Mouse (Mus musculus): Measurements from ENCODE around the gene Zbtb1. TPM values are rescaled to one million over a fixed set of nuclear protein-coding genes. Genes with fewer than 3 reads are reported as not detected.

The Zbtb1 gene
- total and polyA plus RNA-seq, 3 experiments = 1.1 to 3.9 (median 3.0) TPM

GRCm38 (mm10) chr12:76368201-76368789 is 1.8 kb upstream of the Zbtb1 start:
- H3K4me1 ChIP-seq (ENCODE audit: control insufficient read depth, insufficient read depth, low read length) = peaks cover 14% of the 10 kb centered on the region
- intact Hi-C loops (cut with DNase I) = no loop called here
- 25% methylated on average over 9 of the region's 9 CpGs for WGBS

GRCm38 (mm10) chr12:76368790-76369205 is 1.3 kb upstream of the Zbtb1 start:
- no peak for TF ChIP-seq POLR2A (IDR thresholded peaks at IDR 0.05; ENCODE audit: insufficient read depth, low read depth, low read length)
- no peak for TF ChIP-seq CTCF (IDR thresholded peaks at IDR 0.05)
- no peak for TF ChIP-seq EP300 (IDR thresholded peaks at IDR 0.05; ENCODE audit: insufficient read depth, low read depth, low read length)
- Histone ChIP-seq H3K4me1 (ENCODE audit: control insufficient read depth, insufficient read depth, low read length) (peaks cover 14% of the 10 kb centered on the region), H3K27ac (peak overlapping the region; percentile 99), H3K27me3 (ENCODE audit: control insufficient read depth, insufficient read depth, low read length) (no peaks in the 10 kb centered on the region), H3K79me2 (replicated peaks; ENCODE audit: control insufficient read depth, insufficient read depth, low read length) (peaks cover 1% of the 10 kb centered on the region; the same call in 1 of the 2 replicates), H3K36me3 (ENCODE audit: control insufficient read depth, insufficient read depth, low read length) (peaks cover 2% of the 10 kb centered on the region), H3K9ac (ENCODE audit: low read depth, low read length) (peak overlapping the region; percentile 93), H3K4me3 (peak overlapping the region; percentile 65)
- intact Hi-C loops (cut with DNase I) = no loop called here
- no peak for DNase-seq
- 2% methylated on average over 26 of the region's 26 CpGs for WGBS

More at GRCm38 (mm10) chr12:76368201-76368789, 1.8 kb upstream of the Zbtb1 start:
- H3K79me2 ChIP-seq (replicated peaks; ENCODE audit: control insufficient read depth, insufficient read depth, low read length) = peaks cover 1% of the 10 kb centered on the region; the same call in 1 of the 2 replicates
- no peak for TF ChIP-seq POLR2A (IDR thresholded peaks at IDR 0.05; ENCODE audit: insufficient read depth, low read depth, low read length)
- peaks cover 2% of the 10 kb centered on the region for H3K36me3 ChIP-seq (ENCODE audit: control insufficient read depth, insufficient read depth, low read length)
- H3K27me3 ChIP-seq (ENCODE audit: control insufficient read depth, insufficient read depth, low read length) = no peaks in the 10 kb centered on the region
- peak overlapping the region; percentile 93 for H3K9ac ChIP-seq (ENCODE audit: low read depth, low read length)
- no peak for DNase-seq
- H3K27ac ChIP-seq = peak overlapping the region; percentile 99; the same call in 1 of the 2 replicates
- peak overlapping the region; percentile 65 for H3K4me3 ChIP-seq

- TF ChIP-seq CTCF (IDR thresholded peaks at IDR 0.05) = no peak
- TF ChIP-seq POLR2A (IDR thresholded peaks at IDR 0.05; ENCODE audit: insufficient read depth, low read depth, low read length) = peak; percentile 67
- peak; percentile 88 to 92 for DNase-seq
- peaks cover 14% of the 10 kb centered on the region for H3K4me1 ChIP-seq (ENCODE audit: control insufficient read depth, insufficient read depth, low read length)
These were observed 674 bp upstream of the Zbtb1 start, which contains the start of gene Zbtb25 for GRCm38 (mm10) chr12:76369206-76369977. Gene Zbtb25 (minus strand): TSS chr12:76369602.

GRCm38 (mm10) chr12:76370831-76371571 is 935 bp downstream of the Zbtb1 start:
- WGBS = under 1% methylated on average over 62 of the region's 63 CpGs
- peak overlapping the region; percentile 65 for H3K4me3 ChIP-seq
- intact Hi-C loops (cut with DNase I) = loop anchor here (1.0 kb wide), 1 partner anchor 33 kb away; the partner anchor contains the start of gene Hspa2
- peaks cover 2% of the 10 kb centered on the region for H3K36me3 ChIP-seq (ENCODE audit: control insufficient read depth, insufficient read depth, low read length)
- DNase-seq = peak; percentile 88 to 90
- peak overlapping the region; percentile 99 for H3K27ac ChIP-seq
- no peaks in the 10 kb centered on the region for H3K27me3 ChIP-seq (ENCODE audit: control insufficient read depth, insufficient read depth, low read length)
- TF ChIP-seq CTCF (IDR thresholded peaks at IDR 0.05) (peak; percentile 30; the same call in 1 of the 2 replicates), EP300 (IDR thresholded peaks at IDR 0.05; ENCODE audit: insufficient read depth, low read depth, low read length) (0 out of 2 replicates have a peak, but pooled peaks have one; percentile 37), POLR2A (IDR thresholded peaks at IDR 0.05; ENCODE audit: insufficient read depth, low read depth, low read length) (peak; percentile 48)
- peaks cover 3% of the 10 kb centered on the region; the same call in 1 of the 2 replicates for H3K79me2 ChIP-seq (replicated peaks; ENCODE audit: control insufficient read depth, insufficient read depth, low read length)
- peak overlapping the region; percentile 93 for H3K9ac ChIP-seq (ENCODE audit: low read depth, low read length)
- H3K4me1 ChIP-seq (ENCODE audit: control insufficient read depth, insufficient read depth, low read length) = peaks cover 14% of the 10 kb centered on the region

More at GRCm38 (mm10) chr12:76369206-76369977, 674 bp upstream of the Zbtb1 start, which contains the start of gene Zbtb25:
- Histone ChIP-seq H3K36me3 (ENCODE audit: control insufficient read depth, insufficient read depth, low read length) (peaks cover 2% of the 10 kb centered on the region), H3K9ac (ENCODE audit: low read depth, low read length) (peak within 1 kb of the TSS; percentile 93), H3K4me3 (peak within 1 kb of the TSS; percentile 65), H3K27ac (peak within 1 kb of the TSS; percentile 99), H3K79me2 (replicated peaks; ENCODE audit: control insufficient read depth, insufficient read depth, low read length) (no peaks in the 10 kb centered on the region; the same call in 1 of the 2 replicates), H3K27me3 (ENCODE audit: control insufficient read depth, insufficient read depth, low read length) (no peaks in the 10 kb centered on the region)
- under 1% methylated on average over 92 of the region's 96 CpGs for WGBS
- intact Hi-C loops (cut with DNase I) = no loop called here

- H3K4me1 ChIP-seq (ENCODE audit: control insufficient read depth, insufficient read depth, low read length) = peaks cover 15% of the 10 kb centered on the region
These were observed 2.0 kb downstream of the Zbtb1 start for GRCm38 (mm10) chr12:76372046-76372445.

More at GRCm38 (mm10) chr12:76372046-76372445, 2.0 kb downstream of the Zbtb1 start:
- Histone ChIP-seq H3K9ac (ENCODE audit: low read depth, low read length) (peak overlapping the region; percentile 8; the same call in 1 of the 2 replicates), H3K27ac (no peak overlapping the region), H3K79me2 (replicated peaks; ENCODE audit: control insufficient read depth, insufficient read depth, low read length) (peaks cover 4% of the 10 kb centered on the region), H3K27me3 (ENCODE audit: control insufficient read depth, insufficient read depth, low read length) (no peaks in the 10 kb centered on the region), H3K4me3 (no peak overlapping the region), H3K36me3 (ENCODE audit: control insufficient read depth, insufficient read depth, low read length) (peaks cover 2% of the 10 kb centered on the region)
- no peak for DNase-seq
- TF ChIP-seq POLR2A (IDR thresholded peaks at IDR 0.05; ENCODE audit: insufficient read depth, low read depth, low read length) (no peak), EP300 (IDR thresholded peaks at IDR 0.05; ENCODE audit: insufficient read depth, low read depth, low read length) (no peak), CTCF (IDR thresholded peaks at IDR 0.05) (no peak)
- intact Hi-C loops (cut with DNase I) = no loop called here
- WGBS = 35% methylated on average over 7 of the region's 7 CpGs
